Mouse (Mus musculus): ENCODE results near the gene Ankrd23. TPM values are rescaled to one million over a fixed set of nuclear protein-coding genes. Genes with fewer than 3 reads are reported as not detected.
A peak's percentile ranks its signal among the peaks of the same experiment; 100 is the strongest.

The Ankrd23 gene
- total RNA-seq, 2 experiments from 2014 or later, result 2.2 to 2.3 TPM

GRCm38 (mm10) chr1:36564101-36564500 is 27.4 kb upstream of the Ankrd23 start:
- ATAC-seq (ENCODE audit: poor library complexity, severe bottlenecking), result 0 out of 2 replicates have a peak, but pooled peaks have one; percentile 17

- no peak for ATAC-seq (ENCODE audit: poor library complexity, severe bottlenecking)
These were observed 26.9 kb upstream of the Ankrd23 start for GRCm38 (mm10) chr1:36563632-36564031.

GRCm38 (mm10) chr1:36563197-36563596 is 26.5 kb upstream of the Ankrd23 start:
- ATAC-seq (ENCODE audit: poor library complexity, severe bottlenecking), result no peak

- ATAC-seq (ENCODE audit: poor library complexity, severe bottlenecking), result no peak
These were observed 25.7 kb upstream of the Ankrd23 start for GRCm38 (mm10) chr1:36562388-36562787.

GRCm38 (mm10) chr1:36560903-36561302 is 24.2 kb upstream of the Ankrd23 start:
- no peak for ATAC-seq (ENCODE audit: poor library complexity, severe bottlenecking)

GRCm38 (mm10) chr1:36559888-36560287 is 23.2 kb upstream of the Ankrd23 start:
- no peak for ATAC-seq (ENCODE audit: poor library complexity, severe bottlenecking)

- ATAC-seq (ENCODE audit: poor library complexity, severe bottlenecking), result no peak
These were observed 22.6 kb upstream of the Ankrd23 start for GRCm38 (mm10) chr1:36559256-36559655.

- ATAC-seq (ENCODE audit: poor library complexity, severe bottlenecking), result peak; percentile 17; the same call in 1 of the 2 replicates
These were observed 21.6 kb upstream of the Ankrd23 start, which contains the start of gene Sema4c for GRCm38 (mm10) chr1:36558031-36558993. Gene Sema4c, minus strand, starts transcription at chr1:36558349.

GRCm38 (mm10) chr1:36557457-36558011 is 20.9 kb upstream of the Ankrd23 start:
- peak; percentile 10 for ATAC-seq (ENCODE audit: poor library complexity, severe bottlenecking)

- peak; percentile 60 for ATAC-seq (ENCODE audit: poor library complexity, severe bottlenecking)
These were observed 20.1 kb upstream of the Ankrd23 start for GRCm38 (mm10) chr1:36556553-36557456.

GRCm38 (mm10) chr1:36555798-36556395 is 19.2 kb upstream of the Ankrd23 start:
- no peak for ATAC-seq (ENCODE audit: poor library complexity, severe bottlenecking)

- ATAC-seq (ENCODE audit: poor library complexity, severe bottlenecking), result no peak
These were observed 18.1 kb upstream of the Ankrd23 start for GRCm38 (mm10) chr1:36554633-36555399.

- ATAC-seq (ENCODE audit: poor library complexity, severe bottlenecking), result no peak
These were observed 15.8 kb upstream of the Ankrd23 start for GRCm38 (mm10) chr1:36552506-36552905.

GRCm38 (mm10) chr1:36551904-36552303 is 15.2 kb upstream of the Ankrd23 start:
- ATAC-seq (ENCODE audit: poor library complexity, severe bottlenecking), result no peak

GRCm38 (mm10) chr1:36550075-36550863 is 13.6 kb upstream of the Ankrd23 start:
- ATAC-seq (ENCODE audit: poor library complexity, severe bottlenecking), result no peak

- ATAC-seq (ENCODE audit: poor library complexity, severe bottlenecking), result no peak
These were observed 12.8 kb upstream of the Ankrd23 start for GRCm38 (mm10) chr1:36549491-36549890.

- ATAC-seq (ENCODE audit: poor library complexity, severe bottlenecking), result no peak
These were observed 12.1 kb upstream of the Ankrd23 start for GRCm38 (mm10) chr1:36548771-36549170.

GRCm38 (mm10) chr1:36547981-36548598 is 11.4 kb upstream of the Ankrd23 start:
- no peak for ATAC-seq (ENCODE audit: poor library complexity, severe bottlenecking)

All from megakaryocyte, adult 5-6 weeks (primary cell).